Mouse (Mus musculus) induced T-regulatory cell, adult 2 months (primary cell): ENCODE data around the gene Kank2.

ENCODE experiments used
- DNase-seq: peaks from one replicate; pipeline ENCODE4 v3.0.0-alpha.2; 2012; ENCODE audit warnings: low read depth

The Kank2 gene

GRCm38 (mm10) chr9:21798345-21799009, at the start of gene Kank2:
Kank2 (minus strand) TSS chr9:21798744.
- peak; percentile 80 for DNase-seq

GRCm38 (mm10) chr9:21847926-21848325, 49.4 kb upstream of the Kank2 start:
- DNase-seq: no peak

GRCm38 (mm10) chr9:21847425-21847824, 48.9 kb upstream of the Kank2 start:
- DNase-seq: no peak

- no peak for DNase-seq
Measured at GRCm38 (mm10) chr9:21846755-21847341, 48.3 kb upstream of the Kank2 start.

GRCm38 (mm10) chr9:21845381-21846080, 47.0 kb upstream of the Kank2 start:
- DNase-seq: peak; percentile 46

GRCm38 (mm10) chr9:21843086-21843485, 44.5 kb upstream of the Kank2 start:
- no peak for DNase-seq

GRCm38 (mm10) chr9:21842391-21842790, 43.8 kb upstream of the Kank2 start:
- DNase-seq: no peak

- DNase-seq: no peak
Measured at GRCm38 (mm10) chr9:21841340-21841739, 42.8 kb upstream of the Kank2 start.

- peak; percentile 66 for DNase-seq
Measured at GRCm38 (mm10) chr9:21840115-21840787, 41.7 kb upstream of the Kank2 start.

- DNase-seq: no peak
Measured at GRCm38 (mm10) chr9:21837690-21838089, 39.1 kb upstream of the Kank2 start.

GRCm38 (mm10) chr9:21835258-21835912, 36.8 kb upstream of the Kank2 start, which contains the start of gene Angptl8:
Angptl8 (plus strand) TSS chr9:21835510.
- no peak for DNase-seq

- no peak for DNase-seq
Measured at GRCm38 (mm10) chr9:21831558-21832240, 33.2 kb upstream of the Kank2 start.

- no peak for DNase-seq
Measured at GRCm38 (mm10) chr9:21830936-21831335, 32.4 kb upstream of the Kank2 start.

GRCm38 (mm10) chr9:21830461-21830850, 31.9 kb upstream of the Kank2 start:
- no peak for DNase-seq

GRCm38 (mm10) chr9:21829834-21830460, 31.4 kb upstream of the Kank2 start:
- DNase-seq: no peak

GRCm38 (mm10) chr9:21824366-21824765, 25.8 kb upstream of the Kank2 start:
- no peak for DNase-seq

- no peak for DNase-seq
Measured at GRCm38 (mm10) chr9:21823957-21824356, 25.4 kb upstream of the Kank2 start.

GRCm38 (mm10) chr9:21822686-21823085, 24.1 kb upstream of the Kank2 start:
- DNase-seq: no peak

- no peak for DNase-seq
Measured at GRCm38 (mm10) chr9:21820183-21820582, 21.6 kb upstream of the Kank2 start.

GRCm38 (mm10) chr9:21819181-21819729, 20.7 kb upstream of the Kank2 start:
- DNase-seq: no peak

- DNase-seq: no peak
Measured at GRCm38 (mm10) chr9:21818561-21818960, 20.0 kb upstream of the Kank2 start.
